Mouse (Mus musculus): ENCODE results near the gene Uhrf1bp1l.
"Not testable (repeated sequence)": the region's sequence is repeated elsewhere in the genome, so short reads cannot be mapped to it uniquely, and the experiment has no call there.

The Uhrf1bp1l gene

GRCm38 (mm10) chr10:89744871-89745665, at the start of gene Uhrf1bp1l:
Gene Uhrf1bp1l (plus strand): TSS chr10:89744991.
- DNase-seq (ENCODE audit: inconsistent ontology term), result peak; percentile 98

GRCm38 (mm10) chr10:89695194-89695911, 49.4 kb upstream of the Uhrf1bp1l start:
- DNase-seq (ENCODE audit: inconsistent ontology term), result no peak

GRCm38 (mm10) chr10:89696270-89696669, 48.5 kb upstream of the Uhrf1bp1l start:
- DNase-seq (ENCODE audit: inconsistent ontology term), result not testable (repeated sequence)

- DNase-seq (ENCODE audit: inconsistent ontology term), result no peak
Measured at GRCm38 (mm10) chr10:89697956-89698355, 46.8 kb upstream of the Uhrf1bp1l start.

GRCm38 (mm10) chr10:89703042-89703441, 41.7 kb upstream of the Uhrf1bp1l start:
- DNase-seq (ENCODE audit: inconsistent ontology term), result peak; percentile 29

- DNase-seq (ENCODE audit: inconsistent ontology term), result no peak
Measured at GRCm38 (mm10) chr10:89707397-89707796, 37.4 kb upstream of the Uhrf1bp1l start.

GRCm38 (mm10) chr10:89708720-89709119, 36.1 kb upstream of the Uhrf1bp1l start:
- no peak for DNase-seq (ENCODE audit: inconsistent ontology term)

- DNase-seq (ENCODE audit: inconsistent ontology term), result no peak
Measured at GRCm38 (mm10) chr10:89714910-89715309, 29.9 kb upstream of the Uhrf1bp1l start.

- no peak for DNase-seq (ENCODE audit: inconsistent ontology term)
Measured at GRCm38 (mm10) chr10:89720252-89720651, 24.5 kb upstream of the Uhrf1bp1l start.

GRCm38 (mm10) chr10:89720796-89721195, 24.0 kb upstream of the Uhrf1bp1l start:
- no peak for DNase-seq (ENCODE audit: inconsistent ontology term)

- DNase-seq (ENCODE audit: inconsistent ontology term), result peak; percentile 84
Measured at GRCm38 (mm10) chr10:89722247-89723195, 22.3 kb upstream of the Uhrf1bp1l start.

- no peak for DNase-seq (ENCODE audit: inconsistent ontology term)
Measured at GRCm38 (mm10) chr10:89730386-89730785, 14.4 kb upstream of the Uhrf1bp1l start.

GRCm38 (mm10) chr10:89731341-89731740, 13.4 kb upstream of the Uhrf1bp1l start:
- no peak for DNase-seq (ENCODE audit: inconsistent ontology term)

- peak; percentile 91 for DNase-seq (ENCODE audit: inconsistent ontology term)
Measured at GRCm38 (mm10) chr10:89732001-89732794, 12.6 kb upstream of the Uhrf1bp1l start, which contains the start of gene Actr6. Gene Actr6 (minus strand): TSS chr10:89732295.

- no peak for DNase-seq (ENCODE audit: inconsistent ontology term)
Measured at GRCm38 (mm10) chr10:89737092-89737491, 7.7 kb upstream of the Uhrf1bp1l start.

- no peak for DNase-seq (ENCODE audit: inconsistent ontology term)
Measured at GRCm38 (mm10) chr10:89737887-89738286, 6.9 kb upstream of the Uhrf1bp1l start.

GRCm38 (mm10) chr10:89738395-89738794, 6.4 kb upstream of the Uhrf1bp1l start:
- no peak for DNase-seq (ENCODE audit: inconsistent ontology term)

- no peak for DNase-seq (ENCODE audit: inconsistent ontology term)
Measured at GRCm38 (mm10) chr10:89739703-89740102, 5.1 kb upstream of the Uhrf1bp1l start.

GRCm38 (mm10) chr10:89740995-89741394, 3.8 kb upstream of the Uhrf1bp1l start:
- no peak for DNase-seq (ENCODE audit: inconsistent ontology term)

- DNase-seq (ENCODE audit: inconsistent ontology term), result no peak
Measured at GRCm38 (mm10) chr10:89743266-89743665, 1.5 kb upstream of the Uhrf1bp1l start.

GRCm38 (mm10) chr10:89744341-89744740, 450 bp upstream of the Uhrf1bp1l start:
- no peak for DNase-seq (ENCODE audit: inconsistent ontology term)
